Mouse (Mus musculus): ENCODE measurements around the gene Cilp2. TPM values are rescaled to one million over a fixed set of nuclear protein-coding genes. Genes with fewer than 3 reads are reported as not detected.

The Cilp2 gene
- total RNA-seq, 1 experiment, result 7.3 TPM

- no peak for DNase-seq (ENCODE audit: low read depth, low spot score)
- in situ Hi-C loops (cut with MboI; ENCODE audit: low sequenced_read_pairs in 2 of 2, unreplicated experiment in 2 of 2), result no loop called here
- no peak overlapping the region for H3K27ac ChIP-seq (ENCODE audit: insufficient read depth, low read depth, low read length, poor library complexity, severe bottlenecking)
These were observed 6.1 kb downstream of the Cilp2 start for GRCm38 (mm10) chr8:69881261-69881865.

GRCm38 (mm10) chr8:69880841-69881240 lies 6.6 kb downstream of the Cilp2 start:
- H3K4me1 ChIP-seq (ENCODE audit: control insufficient read depth in 2 of 2, insufficient read depth in 2 of 2, low read length in 2 of 2, poor library complexity in 1 of 2), result peaks cover 0 to 12% of the 10 kb centered on the region in 2 experiments; a peak in 1 of 4 replicates
- peak overlapping the region; percentile 49 to 55; a peak in 3 of 4 replicates for H3K4me3 ChIP-seq (ENCODE audit: insufficient read depth in 1 of 2, low read depth in 1 of 2, low read length in 2 of 2, poor library complexity in 1 of 2, severe bottlenecking in 1 of 2)
- DNase-seq (ENCODE audit: low read depth, low spot score), result no peak
- H3K27ac ChIP-seq (ENCODE audit: insufficient read depth, low read depth, low read length, poor library complexity, severe bottlenecking), result no peak overlapping the region
- no peak for TF ChIP-seq CHD2 (IDR thresholded peaks at IDR 0.05; ENCODE audit: low read depth, low read length)
- TF ChIP-seq ZNF384 (IDR thresholded peaks at IDR 0.05; ENCODE audit: low read depth, low read length), result no peak
- no peak for TF ChIP-seq MAFK (IDR thresholded peaks at IDR 0.05; ENCODE audit: insufficient read depth, low read depth, low read length)
- TF ChIP-seq HCFC1 (IDR thresholded peaks at IDR 0.05; ENCODE audit: borderline replicate concordance, insufficient read depth, low read length), result no peak
- no peak for TF ChIP-seq ZC3H11A (IDR thresholded peaks at IDR 0.05; ENCODE audit: borderline replicate concordance, low read depth, low read length)
- H3K9me3 ChIP-seq (ENCODE audit: control insufficient read depth, insufficient read depth, low read depth, low read length), result no peaks in the 10 kb centered on the region
- in situ Hi-C loops (cut with MboI; ENCODE audit: low sequenced_read_pairs in 2 of 2, unreplicated experiment in 2 of 2), result no loop called here
- H3K9ac ChIP-seq (ENCODE audit: insufficient read depth, low read depth, low read length, poor library complexity, severe bottlenecking), result peak overlapping the region; percentile 56
- no peaks in the 10 kb centered on the region for H3K36me3 ChIP-seq (ENCODE audit: control insufficient read depth, insufficient read depth, low read length, poor library complexity, severe bottlenecking)

More at GRCm38 (mm10) chr8:69881261-69881865, 6.1 kb downstream of the Cilp2 start:
- no peaks in the 10 kb centered on the region for H3K36me3 ChIP-seq (ENCODE audit: control insufficient read depth, insufficient read depth, low read length, poor library complexity, severe bottlenecking)
- peak overlapping the region; percentile 49 to 55 for H3K4me3 ChIP-seq (ENCODE audit: insufficient read depth in 1 of 2, low read depth in 1 of 2, low read length in 2 of 2, poor library complexity in 1 of 2, severe bottlenecking in 1 of 2)
- H3K4me1 ChIP-seq (ENCODE audit: control insufficient read depth in 2 of 2, insufficient read depth in 2 of 2, low read length in 2 of 2, poor library complexity in 1 of 2), result peaks cover 0 to 15% of the 10 kb centered on the region in 2 experiments; a peak in 1 of 4 replicates
- TF ChIP-seq CHD2 (IDR thresholded peaks at IDR 0.05; ENCODE audit: low read depth, low read length) (no peak), MAFK (IDR thresholded peaks at IDR 0.05; ENCODE audit: insufficient read depth, low read depth, low read length) (no peak), ZC3H11A (IDR thresholded peaks at IDR 0.05; ENCODE audit: borderline replicate concordance, low read depth, low read length) (no peak), ZNF384 (IDR thresholded peaks at IDR 0.05; ENCODE audit: low read depth, low read length) (no peak), HCFC1 (IDR thresholded peaks at IDR 0.05; ENCODE audit: borderline replicate concordance, insufficient read depth, low read length) (no peak)
- no peaks in the 10 kb centered on the region for H3K9me3 ChIP-seq (ENCODE audit: control insufficient read depth, insufficient read depth, low read depth, low read length)
- peak overlapping the region; percentile 56 for H3K9ac ChIP-seq (ENCODE audit: insufficient read depth, low read depth, low read length, poor library complexity, severe bottlenecking)

GRCm38 (mm10) chr8:69879678-69880077 lies 7.8 kb downstream of the Cilp2 start:
- no peak overlapping the region for H3K9ac ChIP-seq (ENCODE audit: insufficient read depth, low read depth, low read length, poor library complexity, severe bottlenecking)
- DNase-seq (ENCODE audit: low read depth, low spot score), result no peak
- H3K4me3 ChIP-seq (ENCODE audit: insufficient read depth in 1 of 2, low read depth in 1 of 2, low read length in 2 of 2, poor library complexity in 1 of 2, severe bottlenecking in 1 of 2), result no peak overlapping the region
- TF ChIP-seq MAFK (IDR thresholded peaks at IDR 0.05; ENCODE audit: insufficient read depth, low read depth, low read length) (no peak), HCFC1 (IDR thresholded peaks at IDR 0.05; ENCODE audit: borderline replicate concordance, insufficient read depth, low read length) (no peak), CHD2 (IDR thresholded peaks at IDR 0.05; ENCODE audit: low read depth, low read length) (no peak)
- peaks cover 0 to 8% of the 10 kb centered on the region in 2 experiments; a peak in 1 of 4 replicates for H3K4me1 ChIP-seq (ENCODE audit: control insufficient read depth in 2 of 2, insufficient read depth in 2 of 2, low read length in 2 of 2, poor library complexity in 1 of 2)
- no peak overlapping the region for H3K27ac ChIP-seq (ENCODE audit: insufficient read depth, low read depth, low read length, poor library complexity, severe bottlenecking)
- in situ Hi-C loops (cut with MboI; ENCODE audit: low sequenced_read_pairs in 2 of 2, unreplicated experiment in 2 of 2), result loop anchor here in 1 of 2 experiments (10.0 kb wide), 1 partner anchor 555 kb away; no protein-coding TSS in a partner anchor
- no peaks in the 10 kb centered on the region for H3K9me3 ChIP-seq (ENCODE audit: control insufficient read depth, insufficient read depth, low read depth, low read length)
- H3K36me3 ChIP-seq (ENCODE audit: control insufficient read depth, insufficient read depth, low read length, poor library complexity, severe bottlenecking), result no peaks in the 10 kb centered on the region

GRCm38 (mm10) chr8:69877992-69878391 lies 9.5 kb downstream of the Cilp2 start:
- no peak overlapping the region for H3K4me3 ChIP-seq (ENCODE audit: insufficient read depth in 1 of 2, low read depth in 1 of 2, low read length in 2 of 2, poor library complexity in 1 of 2, severe bottlenecking in 1 of 2)
- no peak for DNase-seq (ENCODE audit: low read depth, low spot score)
- TF ChIP-seq HCFC1 (IDR thresholded peaks at IDR 0.05; ENCODE audit: borderline replicate concordance, insufficient read depth, low read length), result no peak
- TF ChIP-seq MAFK (IDR thresholded peaks at IDR 0.05; ENCODE audit: insufficient read depth, low read depth, low read length), result no peak
- no peaks in the 10 kb centered on the region for H3K9me3 ChIP-seq (ENCODE audit: control insufficient read depth, insufficient read depth, low read depth, low read length)
- peaks cover 0 to 6% of the 10 kb centered on the region in 2 experiments; a peak in 1 of 4 replicates for H3K4me1 ChIP-seq (ENCODE audit: control insufficient read depth in 2 of 2, insufficient read depth in 2 of 2, low read length in 2 of 2, poor library complexity in 1 of 2)
- in situ Hi-C loops (cut with MboI; ENCODE audit: low sequenced_read_pairs in 2 of 2, unreplicated experiment in 2 of 2), result loop anchor here in 1 of 2 experiments (10.0 kb wide), 1 partner anchor 553 kb away; no protein-coding TSS in a partner anchor
- no peak overlapping the region for H3K9ac ChIP-seq (ENCODE audit: insufficient read depth, low read depth, low read length, poor library complexity, severe bottlenecking)
- no peak overlapping the region for H3K27ac ChIP-seq (ENCODE audit: insufficient read depth, low read depth, low read length, poor library complexity, severe bottlenecking)
- H3K36me3 ChIP-seq (ENCODE audit: control insufficient read depth, insufficient read depth, low read length, poor library complexity, severe bottlenecking), result no peaks in the 10 kb centered on the region
